Mouse (Mus musculus) G1E-ER4 (cell line): ENCODE measurements around the gene Abcb6. TPM values are rescaled to one million over a fixed set of nuclear protein-coding genes. Genes with fewer than 3 reads are reported as not detected.

ENCODE experiments used
- GATA1 ChIP-seq: IDR thresholded peaks from one replicate; pipeline ENCODE4 v1.8.0; 2012; ENCODE audit warnings: low read length, inconsistent platforms
- polyA plus RNA-seq: library from polyadenylated mRNA; stranded (reverse); fragments of >175 nt; gene quantifications from 2 replicates; pipeline ENCODE4 v1.2.3, GENCODE M21; 2012

The Abcb6 gene
- polyA plus RNA-seq, 1 experiment: 17.2 TPM

DNA sequence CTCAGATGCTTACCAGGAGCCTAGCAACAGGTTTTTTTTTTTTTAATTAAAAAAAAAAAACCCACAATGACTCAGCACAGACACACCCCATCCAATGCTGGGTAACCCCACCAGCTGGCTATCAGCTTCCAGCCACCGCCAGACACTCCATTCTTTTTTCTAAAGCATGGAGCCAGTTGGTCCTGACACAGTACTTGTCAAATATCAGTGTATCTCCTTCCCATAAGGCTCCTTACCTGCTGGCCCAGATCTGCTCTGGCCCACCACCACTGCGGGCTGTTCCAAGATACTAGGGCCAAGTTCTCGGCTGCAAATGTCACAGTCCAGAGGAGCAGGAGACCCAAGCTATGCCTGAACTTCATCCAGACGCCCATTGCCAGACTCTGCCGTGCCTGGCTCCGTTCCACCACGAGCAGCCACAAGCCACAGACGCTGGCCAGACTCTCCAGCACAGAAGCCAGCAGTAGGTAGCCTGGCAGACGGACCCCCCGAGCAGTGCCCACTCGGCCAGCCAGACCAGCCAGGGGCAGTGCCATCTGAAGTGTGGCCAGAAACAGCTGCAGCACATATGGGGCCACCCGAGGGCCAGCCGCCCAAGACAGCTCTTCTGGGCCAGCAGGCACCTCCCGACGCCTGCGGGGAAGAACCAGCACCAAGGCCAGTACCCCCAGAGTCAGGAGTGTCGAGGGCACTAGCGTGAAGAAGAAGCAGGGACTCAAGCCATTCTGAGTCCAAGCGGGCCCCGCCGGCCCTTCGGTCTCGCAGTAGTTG, 673 bp downstream of the Abcb6 start:
- peak; percentile 33 for TF ChIP-seq GATA1

DNA sequence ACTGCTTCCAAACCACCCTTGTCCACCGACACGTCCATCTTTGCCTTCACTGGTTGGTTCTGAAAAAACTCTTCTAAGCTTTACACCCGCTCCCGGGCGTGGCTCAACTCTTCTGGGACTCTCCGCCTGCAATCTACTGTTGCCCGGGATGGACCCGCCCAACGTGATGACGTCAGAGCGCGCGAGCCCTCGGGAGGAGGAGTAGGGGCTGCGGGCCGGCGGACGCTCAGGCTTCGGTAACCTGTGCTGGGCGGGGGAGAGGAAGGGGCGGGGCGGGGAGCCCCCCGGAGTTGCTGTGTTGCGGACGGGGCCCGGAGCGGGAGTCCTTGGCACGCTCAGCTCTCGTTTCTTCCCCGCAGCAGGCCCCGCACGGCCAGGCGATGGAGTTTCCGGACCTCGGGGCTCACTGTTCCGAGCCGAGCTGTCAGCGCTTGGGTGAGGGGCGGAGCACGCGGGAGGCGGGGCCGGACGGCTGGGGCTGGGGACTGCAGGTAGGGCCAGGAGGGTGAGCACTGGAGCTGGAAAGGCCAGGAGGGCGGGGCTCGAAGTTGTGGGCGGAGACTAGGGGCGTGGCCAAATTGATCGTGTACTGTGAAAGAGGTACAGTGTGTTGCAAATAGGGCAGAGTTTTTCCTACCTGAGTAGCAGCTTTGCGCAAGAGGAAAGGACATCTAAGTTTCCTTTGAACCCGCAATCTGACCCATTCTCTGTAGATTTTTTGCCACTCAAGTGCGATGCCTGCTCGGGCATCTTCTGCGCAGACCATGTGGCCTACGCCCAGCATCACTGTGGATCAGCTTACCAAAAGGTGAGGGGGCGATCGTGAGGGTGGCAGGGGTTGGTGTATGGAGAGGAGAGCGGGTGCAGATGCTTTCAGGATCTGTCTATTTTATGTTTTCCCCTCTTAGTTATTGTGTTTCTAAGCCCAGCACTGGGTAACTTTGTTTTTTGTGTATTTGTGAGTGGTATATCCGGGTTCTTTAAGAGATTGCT, 11.4 kb downstream of the Abcb6 start, which contains the start of gene Zfand2b:
Gene Zfand2b (plus strand): TSS at position 175 of the 993 bp plus-strand sequence.
- TF ChIP-seq GATA1: no peak

DNA sequence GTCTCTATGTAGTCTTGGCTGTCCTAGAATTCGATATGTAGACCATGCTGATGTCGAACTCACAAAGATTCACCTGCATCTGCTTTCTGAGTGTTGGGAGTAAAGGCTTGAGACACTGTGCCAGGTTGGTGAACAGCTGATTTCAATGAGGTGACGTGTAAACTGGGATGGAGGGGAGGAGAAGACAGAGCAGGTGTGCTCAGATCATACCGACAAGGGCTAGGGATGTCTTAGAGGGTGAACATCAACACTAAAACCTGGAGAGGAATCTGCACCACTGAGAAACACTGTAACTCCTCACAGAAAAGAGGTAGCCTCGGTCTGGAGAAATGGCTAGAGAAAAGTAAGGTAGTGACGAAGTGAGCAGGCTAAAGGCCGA, 12.1 kb downstream of the Abcb6 start:
- TF ChIP-seq GATA1: no peak

DNA sequence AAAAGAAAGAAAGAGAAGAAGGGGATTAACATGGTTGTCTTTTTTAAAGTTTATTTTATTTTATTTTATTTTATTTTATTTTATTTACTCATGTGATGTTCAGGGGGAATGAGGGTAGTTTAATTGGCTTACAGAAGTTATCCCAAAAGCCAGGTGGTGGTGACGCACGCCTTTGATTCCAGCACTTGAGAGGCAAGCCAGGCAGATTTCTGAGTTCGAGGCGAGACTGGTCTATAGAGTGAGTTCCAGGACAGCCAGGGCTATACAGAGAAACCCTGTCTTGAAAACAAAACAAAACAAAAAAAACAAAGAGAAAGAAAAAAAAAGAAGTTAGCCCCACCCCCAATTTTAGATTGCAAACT, 20.0 kb downstream of the Abcb6 start:
- TF ChIP-seq GATA1: no peak

DNA sequence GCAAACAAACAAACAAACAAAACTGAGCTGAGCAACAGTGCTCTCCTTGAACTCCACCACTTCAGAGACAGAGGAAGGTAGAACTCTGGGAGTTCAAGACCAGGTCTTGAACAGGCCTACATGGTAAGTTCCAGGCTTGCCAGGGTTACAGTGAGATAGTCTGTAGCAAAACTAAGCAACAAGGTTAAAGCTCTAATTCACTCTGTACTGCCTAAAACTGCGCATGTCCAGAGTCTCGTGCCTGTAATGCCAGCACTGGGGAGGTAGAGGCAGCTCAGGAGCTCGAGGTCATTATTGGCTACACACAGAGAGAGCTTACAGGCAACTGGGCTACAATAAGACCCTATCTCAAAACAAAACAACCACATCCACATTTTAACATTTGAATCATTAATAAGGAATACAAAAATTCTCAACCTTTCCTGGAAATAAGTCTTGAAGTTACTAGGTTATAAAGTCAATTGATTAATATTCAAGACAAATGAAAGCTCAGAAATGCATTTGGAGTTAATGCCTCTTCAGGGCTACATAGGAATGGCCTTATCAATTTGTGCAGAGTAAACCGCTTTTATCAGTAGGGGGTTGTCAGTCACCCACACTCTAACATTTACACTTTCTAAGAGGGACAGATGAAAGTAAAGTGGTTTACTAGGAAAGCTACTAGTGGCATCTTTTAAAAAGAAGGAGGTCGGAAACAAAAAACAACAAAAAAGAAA, 20.5 kb downstream of the Abcb6 start:
- peak; percentile 82 for TF ChIP-seq GATA1

DNA sequence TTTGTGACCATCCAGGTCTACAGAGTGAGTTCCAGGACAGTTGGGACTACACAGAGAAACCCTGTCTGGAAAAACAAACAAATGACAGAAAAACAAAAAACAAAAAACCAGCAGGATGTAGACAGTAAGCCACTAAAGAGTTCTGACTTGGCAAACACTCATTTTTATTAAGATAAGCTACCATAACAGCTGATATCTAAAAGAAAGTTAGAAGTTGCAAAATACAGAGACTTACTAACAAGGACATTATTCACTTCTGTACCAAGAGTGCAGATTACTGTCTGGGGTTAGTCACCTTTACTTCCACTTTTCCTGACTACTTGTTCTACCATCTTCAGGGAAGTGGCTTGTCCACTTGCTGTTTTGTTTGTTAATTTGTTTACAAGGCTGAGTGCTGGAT, 21.2 kb downstream of the Abcb6 start:
- TF ChIP-seq GATA1: no peak

DNA sequence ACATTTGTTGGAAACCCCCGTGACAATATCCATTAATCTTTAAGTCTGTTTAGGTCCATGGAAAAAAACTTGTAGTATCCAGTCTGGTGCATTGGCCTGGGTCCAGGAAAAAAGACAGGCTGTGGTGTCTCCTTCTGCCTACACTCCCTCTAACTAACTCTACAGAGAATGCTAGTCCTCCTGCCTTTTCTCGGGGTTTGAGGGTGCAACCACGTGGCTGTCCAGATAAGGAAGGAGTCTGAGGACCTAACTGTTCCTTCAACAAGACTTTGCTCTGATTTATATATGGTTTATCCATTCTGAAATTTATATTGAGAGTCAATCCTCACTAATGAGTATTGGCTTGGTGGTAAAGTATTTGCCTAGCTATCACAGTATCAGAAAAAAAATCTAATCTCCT, 24.4 kb downstream of the Abcb6 start:
- TF ChIP-seq GATA1: no peak

DNA sequence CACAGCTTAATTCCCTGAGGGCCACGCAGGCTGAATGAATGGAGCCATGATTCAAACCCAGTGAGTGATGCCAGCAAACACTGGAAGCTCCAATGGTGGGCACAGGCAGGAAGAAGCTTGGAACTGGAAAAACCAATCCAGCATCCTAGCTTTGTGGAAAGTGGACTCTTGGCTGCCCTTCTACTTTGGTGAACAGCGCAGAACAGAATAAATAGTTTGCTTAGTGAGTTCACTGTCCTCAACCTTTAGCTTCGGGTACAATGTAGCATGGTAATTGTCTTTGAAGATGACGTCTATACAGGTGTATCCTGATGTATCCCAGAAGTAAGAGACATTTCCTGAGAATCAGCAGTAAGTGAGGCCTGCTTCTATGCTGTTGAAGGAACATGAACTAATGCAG, 31.5 kb downstream of the Abcb6 start:
- no peak for TF ChIP-seq GATA1

DNA sequence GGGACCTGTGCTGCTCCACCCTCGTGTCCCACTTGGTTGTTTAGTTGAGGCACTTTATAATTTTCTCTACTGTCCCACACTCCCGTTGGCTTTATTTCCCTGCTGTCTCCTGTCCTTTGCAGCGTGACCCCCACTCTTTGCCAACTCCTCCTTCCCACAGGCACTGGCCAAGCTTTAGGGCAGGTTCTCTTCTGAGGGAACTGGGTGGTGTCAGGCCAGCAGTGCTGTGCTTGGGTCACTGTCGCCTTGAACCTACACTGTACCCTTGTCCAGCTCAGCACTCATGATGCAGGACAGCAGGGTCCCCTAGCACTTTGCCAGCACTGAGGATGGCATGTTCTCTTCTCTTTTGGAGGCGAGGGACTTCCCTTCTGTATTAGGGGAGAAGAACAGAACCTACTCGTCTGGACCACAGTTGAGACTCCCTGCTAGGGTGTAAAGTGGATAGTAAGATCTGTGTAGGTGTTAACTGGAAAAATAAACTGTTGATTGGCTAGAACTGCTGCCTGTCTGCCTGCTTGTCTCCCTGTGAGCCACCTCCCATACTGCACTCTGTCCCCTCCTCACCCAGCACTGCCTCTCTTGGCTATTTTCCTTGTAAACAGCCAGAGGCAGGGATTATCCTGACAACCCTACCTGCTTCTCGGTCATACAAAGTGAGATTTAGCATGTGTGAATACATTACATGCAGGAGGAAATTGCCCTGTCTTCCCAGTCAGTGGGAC, 32.6 kb downstream of the Abcb6 start:
- no peak for TF ChIP-seq GATA1

DNA sequence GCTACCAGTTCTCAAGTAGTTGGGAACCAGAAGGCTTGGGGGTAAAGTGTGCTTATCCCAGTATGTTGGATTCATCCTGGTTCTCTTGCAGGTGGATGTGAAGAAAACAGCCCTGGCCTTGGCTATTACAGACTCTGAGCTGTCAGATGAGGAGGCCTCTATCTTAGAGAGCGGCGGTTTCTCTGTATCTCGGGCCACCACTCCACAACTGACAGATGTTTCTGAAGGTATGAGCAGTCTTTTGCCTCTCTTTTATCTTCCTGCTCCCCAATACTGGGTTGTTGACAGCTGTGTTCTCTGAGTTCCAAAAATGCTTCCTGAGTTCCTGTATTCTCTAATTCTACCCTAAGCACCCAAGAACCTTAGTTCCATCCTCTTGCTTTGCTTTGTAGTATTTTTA, 34.6 kb downstream of the Abcb6 start:
- no peak for TF ChIP-seq GATA1

DNA sequence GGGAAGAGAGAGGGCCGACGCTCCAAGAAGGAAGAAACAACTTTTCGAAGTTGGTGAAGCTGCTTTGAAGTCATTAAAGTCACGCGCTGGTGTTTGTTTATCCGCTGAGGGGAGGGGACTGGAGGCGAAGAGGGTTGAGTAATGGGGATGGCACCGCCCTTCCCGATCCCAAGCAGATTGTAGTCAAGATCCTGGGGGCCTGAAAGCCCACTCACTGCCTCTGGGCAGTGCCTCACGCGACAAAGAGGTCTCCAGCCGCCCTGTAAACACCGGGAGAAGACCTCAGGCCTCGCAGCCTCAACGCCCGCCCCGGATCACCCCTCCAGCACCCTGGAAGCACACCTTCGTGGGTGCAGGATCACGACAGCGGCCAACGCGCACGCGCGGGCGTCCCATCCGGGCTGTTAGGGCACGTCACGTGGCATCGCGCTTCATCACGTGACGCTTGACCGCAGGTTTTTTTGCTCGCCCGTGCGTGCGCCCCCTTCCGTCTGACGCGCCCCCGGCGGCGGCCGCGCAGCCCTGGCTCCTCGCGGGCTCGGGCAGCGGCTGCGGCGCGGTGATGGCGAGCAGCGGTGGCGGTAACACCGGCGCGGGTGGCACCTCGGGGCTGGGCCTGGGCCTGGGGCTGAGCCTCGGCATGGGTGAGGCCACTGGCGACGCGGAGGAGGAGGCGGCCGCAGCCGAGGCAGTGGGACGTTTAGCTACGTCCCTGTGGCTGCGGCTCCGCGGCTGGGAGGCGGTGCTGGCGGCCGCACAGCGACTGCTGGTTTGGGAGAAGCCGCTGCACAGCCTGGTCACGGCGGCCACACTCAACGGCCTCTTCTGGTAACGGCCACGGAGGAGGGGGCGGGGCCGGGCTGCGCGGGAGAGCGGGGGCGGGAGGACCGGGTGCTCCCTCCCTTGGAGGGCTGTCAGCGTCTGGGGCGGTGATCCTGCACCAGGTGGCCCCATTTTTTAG, 37.6 kb downstream of the Abcb6 start, which contains the start of the genes Cnppd1 and Retreg2:
Gene Cnppd1 (minus strand): TSS at position 411 of the 961 bp plus-strand sequence.
Gene Retreg2 (plus strand): TSS at position 478 of the 961 bp plus-strand sequence.
- TF ChIP-seq GATA1: no peak

DNA sequence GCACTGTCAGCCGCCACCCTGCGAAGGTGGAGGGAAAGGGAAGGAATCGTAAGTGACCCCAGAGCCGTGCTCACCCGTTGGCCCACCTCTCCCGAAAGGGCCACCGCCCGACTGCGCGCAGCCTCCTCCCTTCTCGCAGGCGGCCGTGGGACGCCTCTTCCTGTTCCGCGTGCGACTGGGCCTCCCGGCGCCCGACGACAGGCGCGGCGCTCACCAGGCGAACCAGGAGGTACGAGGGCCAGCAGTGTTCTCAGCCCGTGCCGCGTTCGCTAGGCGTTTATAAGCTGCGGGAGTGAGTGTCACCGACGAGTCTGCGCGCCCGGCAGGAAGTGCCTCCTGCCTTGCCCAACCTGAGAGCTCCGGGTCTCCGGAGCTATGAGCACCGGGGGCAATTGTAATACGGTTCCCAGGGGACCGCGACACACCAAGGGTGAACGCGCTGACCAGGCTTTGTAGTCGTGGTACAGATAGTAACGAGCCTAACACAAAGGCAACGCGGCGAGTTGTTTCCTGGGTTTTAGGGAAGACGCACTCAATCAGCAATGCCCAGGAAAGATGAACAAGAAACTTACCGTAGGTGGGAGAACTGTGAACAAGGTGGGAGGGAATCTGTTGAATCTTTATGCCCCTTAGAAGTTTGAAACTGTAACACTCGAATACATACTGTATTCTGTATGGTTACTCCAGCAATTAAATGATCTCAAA, 38.6 kb downstream of the Abcb6 start:
- TF ChIP-seq GATA1: no peak

DNA sequence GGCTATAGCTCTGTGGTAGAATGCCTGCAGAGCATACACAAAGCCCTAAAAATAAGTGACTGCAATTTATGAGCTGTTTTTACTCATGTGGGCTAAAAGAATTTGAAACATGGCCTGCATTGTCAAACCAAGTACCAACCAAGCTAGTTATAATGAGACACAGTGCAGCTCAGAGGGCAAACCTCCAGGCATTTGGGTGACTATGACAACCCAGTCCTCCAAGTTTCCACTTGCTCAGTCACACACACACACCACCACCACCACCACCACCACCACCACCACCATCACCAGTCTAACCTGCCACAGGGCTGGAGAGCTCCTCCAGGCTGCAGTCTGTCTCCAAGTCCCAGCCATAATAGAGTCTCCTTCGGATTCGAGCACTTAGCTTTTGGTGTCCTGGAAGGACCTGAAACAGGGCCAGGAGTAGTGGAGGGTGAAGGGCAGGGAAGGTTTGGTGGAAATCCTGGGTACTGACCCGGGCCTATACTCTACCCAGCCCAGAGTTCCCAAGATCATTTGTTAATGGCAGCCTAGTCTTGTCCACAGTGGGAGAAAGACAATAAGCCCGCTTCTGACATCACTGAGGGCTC, 39.5 kb downstream of the Abcb6 start:
- TF ChIP-seq GATA1: no peak
